Mouse (Mus musculus) liver, embryonic 14.5 days (tissue): ENCODE data around the gene Hoxd4. TPM values are rescaled to one million over a fixed set of nuclear protein-coding genes. Genes with fewer than 3 reads are reported as not detected.

Experiments
- ATAC-seq: fragments of 200-750 bp; cut with Nextera tagmentation; 2 replicates; pipeline ENCODE4 v1.8.0; 2017; ENCODE audit warnings: moderate number of reproducible peaks, mild to moderate bottlenecking, moderate library complexity; ENCODE audit not compliant: insufficient read depth
- DNase-seq, 3 experiments: peaks; one replicate each; pipeline ENCODE4 v3.0.0-alpha.2; 2012 to 2013; ENCODE audit warnings: low read depth in 3 of 3, low spot score in 3 of 3
- H3K27ac ChIP-seq: fragments of 300-500 bp; sonication (generic); 2 replicates; pipeline ENCODE4 v1.5.1; 2014; ENCODE audit warnings: moderate library complexity, mild to moderate bottlenecking, control low read depth, inconsistent platforms
- H3K27me3 ChIP-seq: fragments of 300-500 bp; sonication (generic); 2 replicates; pipeline ENCODE4 v1.6.1; 2014; ENCODE audit warnings: mild to moderate bottlenecking, low read length, moderate library complexity; ENCODE audit not compliant: control insufficient read depth, insufficient read depth
- H3K36me3 ChIP-seq: fragments of 300-500 bp; sonication (generic); replicated peaks from 2 replicates; pipeline ENCODE4 v1.6.1; 2014; ENCODE audit warnings: low read depth; ENCODE audit not compliant: control insufficient read depth, insufficient read depth
- H3K4me1 ChIP-seq, 2 experiments: fragments of 200-500 bp in 1 of 2; fragments of 300-500 bp in 1 of 2; sonication (generic) in 1 of 2; replicated peaks; 2 replicates each; pipeline ENCODE4 v1.6.1; 2012 to 2014; ENCODE audit warnings: antibody characterized with exemption in 1 of 2, inconsistent platforms in 1 of 2, low read length in 1 of 2; ENCODE audit not compliant: control insufficient read depth in 2 of 2, insufficient read depth in 2 of 2
- H3K4me2 ChIP-seq: fragments of 300-500 bp; sonication (generic); 2 replicates; pipeline ENCODE4 v1.6.1; 2014; ENCODE audit warnings: low read depth, mild to moderate bottlenecking, control low read depth, moderate library complexity
- H3K4me3 ChIP-seq, 2 experiments: fragments of 200-500 bp in 1 of 2; fragments of 300-500 bp in 1 of 2; sonication (generic) in 1 of 2; 2 replicates each; pipeline ENCODE4 v1.5.1; 2012 to 2014; ENCODE audit warnings: low read depth in 2 of 2, low read length in 2 of 2, mild to moderate bottlenecking in 2 of 2, control low read depth in 1 of 2, inconsistent platforms in 1 of 2, moderate library complexity in 1 of 2; ENCODE audit not compliant: insufficient read depth in 1 of 2
- H3K9ac ChIP-seq: fragments of 300-500 bp; sonication (generic); replicated peaks from 2 replicates; pipeline ENCODE4 v1.6.1; 2014; ENCODE audit warnings: mild to moderate bottlenecking, control low read depth, moderate library complexity
- H3K9me3 ChIP-seq: fragments of 300-500 bp; sonication (generic); 2 replicates; pipeline ENCODE4 v1.6.1; 2016; ENCODE audit warnings: low read length, mixed read lengths; ENCODE audit not compliant: control insufficient read depth
- CTCF ChIP-seq: IDR thresholded peaks from 2 replicates; pipeline ENCODE4 v1.5.1; 2016; ENCODE audit warnings: antibody characterized with exemption, low read depth, control low read depth
- EP300 ChIP-seq: IDR thresholded peaks from 2 replicates; pipeline ENCODE4 v1.6.1; 2016; ENCODE audit warnings: antibody characterized with exemption, low read depth
- WGBS: fragments of 180-500 bp; shearing (Covaris S2); extraction: QIAGEN DNeasy Blood & Tissue Kit; methylation state at CpG from one replicate; pipeline ENCODE4 v1.1.7; 2014; ENCODE audit not compliant: insufficient replicate concordance; 5-methylcytosine and 5-hydroxymethylcytosine counted together
- polyA plus RNA-seq, 2 experiments: library from polyadenylated mRNA; depleted of rRNA in 1 of 2; stranded (reverse) in 1 of 2; unstranded in 1 of 2; fragments of >200 nt; fragmentation: Nextera tagmentation in 1 of 2; extraction: Ambion mirVana in 1 of 2; gene quantifications; 2 replicates each; pipeline versions ENCODE4 v1.2.1 to v1.2.3; 2012 to 2014

The Hoxd4 gene
- polyA plus RNA-seq, 2 experiments = 0.04 TPM; not detected in 1

DNA sequence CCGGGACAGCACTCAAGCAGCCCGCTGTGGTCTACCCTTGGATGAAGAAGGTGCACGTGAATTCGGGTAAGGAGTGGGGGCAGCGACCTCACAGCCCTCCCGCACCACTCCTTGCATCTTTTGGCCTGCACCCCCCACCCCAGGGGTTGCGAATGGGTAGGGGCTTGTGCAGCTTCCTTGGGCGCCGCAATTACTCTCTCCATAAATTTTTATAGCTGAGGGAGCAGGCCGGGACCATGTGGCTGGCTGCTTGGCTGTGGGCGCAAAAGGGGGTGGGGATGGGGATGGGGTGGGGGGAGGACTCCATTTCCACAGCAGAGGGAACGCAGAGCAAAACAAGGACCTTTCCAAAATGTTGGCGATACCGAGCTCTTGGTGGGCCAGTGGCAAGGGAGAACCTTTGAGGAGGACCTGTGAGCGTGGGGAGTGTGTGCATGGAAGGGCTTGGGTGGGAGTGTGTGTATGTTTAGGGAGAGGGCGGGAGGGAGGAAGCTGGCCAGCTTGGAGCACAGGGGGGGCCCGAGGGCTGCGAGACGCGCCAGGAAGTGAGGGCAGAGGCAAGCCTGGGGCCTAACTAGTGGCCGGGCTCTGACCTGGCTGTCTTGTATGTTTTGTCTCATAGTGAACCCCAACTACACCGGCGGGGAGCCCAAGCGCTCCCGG, 16.0 kb downstream of the Hoxd4 start:
- H3K4me1 ChIP-seq = no peaks in the 10 kb centered on the region
- H3K27me3 ChIP-seq = peaks cover 94% of the 10 kb centered on the region
- H3K4me3 ChIP-seq = no peak overlapping the region
- TF ChIP-seq CTCF (no peak), EP300 (no peak)
- H3K36me3 ChIP-seq = no peaks in the 10 kb centered on the region
- no peak for DNase-seq
- no peak overlapping the region for H3K4me2 ChIP-seq
- H3K27ac ChIP-seq = no peak overlapping the region
- H3K9ac ChIP-seq = no peak overlapping the region
- ATAC-seq = no peak
- WGBS = 10% methylated on average over 25 of the region's 25 CpGs
- H3K9me3 ChIP-seq = no peaks in the 10 kb centered on the region

DNA sequence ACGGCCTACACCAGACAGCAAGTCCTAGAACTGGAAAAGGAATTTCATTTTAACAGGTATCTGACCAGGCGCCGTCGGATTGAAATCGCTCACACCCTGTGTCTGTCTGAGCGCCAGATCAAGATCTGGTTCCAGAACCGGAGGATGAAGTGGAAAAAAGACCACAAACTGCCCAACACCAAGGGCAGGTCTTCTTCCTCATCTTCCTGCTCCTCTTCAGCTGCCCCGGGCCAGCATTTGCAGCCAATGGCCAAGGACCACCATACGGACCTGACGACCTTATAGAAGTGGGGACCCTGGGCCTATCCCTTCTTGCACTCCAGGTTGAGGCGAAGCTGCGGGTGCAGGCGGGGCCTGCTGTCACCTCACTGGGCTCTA, 16.6 kb downstream of the Hoxd4 start:
- H3K9ac ChIP-seq = no peak overlapping the region
- DNase-seq (no peak), ATAC-seq (no peak)
- no peaks in the 10 kb centered on the region for H3K36me3 ChIP-seq
- H3K27ac ChIP-seq = no peak overlapping the region
- H3K4me3 ChIP-seq = no peak overlapping the region
- TF ChIP-seq CTCF (no peak), EP300 (no peak)
- H3K9me3 ChIP-seq = no peaks in the 10 kb centered on the region
- WGBS = 32% methylated on average over 13 of the region's 13 CpGs
- H3K4me1 ChIP-seq = no peaks in the 10 kb centered on the region
- H3K27me3 ChIP-seq = peaks cover 94% of the 10 kb centered on the region
- no peak overlapping the region for H3K4me2 ChIP-seq

DNA sequence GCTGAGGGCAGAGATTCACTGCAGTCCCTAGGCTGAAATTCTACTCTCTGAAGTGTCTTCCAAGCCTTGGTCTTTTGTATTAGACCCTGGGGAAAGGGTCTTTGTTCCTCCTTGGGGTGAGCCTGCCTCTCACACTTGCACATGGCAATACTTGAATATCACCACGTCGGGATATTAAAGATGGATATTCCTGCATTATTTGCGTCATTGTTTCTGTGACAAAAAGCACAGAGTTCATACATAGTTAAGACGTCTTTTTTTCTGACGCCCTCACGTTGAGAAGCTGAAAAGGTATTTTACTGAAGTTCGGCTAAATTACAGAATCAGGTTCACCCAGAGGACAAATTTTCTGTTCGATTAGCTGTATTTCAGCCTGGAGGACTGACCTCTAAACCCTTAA, 18.6 kb downstream of the Hoxd4 start:
- Histone ChIP-seq H3K9ac (no peak overlapping the region), H3K27me3 (peaks cover 99% of the 10 kb centered on the region), H3K4me2 (no peak overlapping the region), H3K4me1 (no peaks in the 10 kb centered on the region), H3K4me3 (no peak overlapping the region), H3K9me3 (no peaks in the 10 kb centered on the region), H3K36me3 (no peaks in the 10 kb centered on the region), H3K27ac (no peak overlapping the region)
- ATAC-seq = no peak
- TF ChIP-seq EP300 = no peak
- no peak for TF ChIP-seq CTCF
- 22% methylated on average over 8 of the region's 8 CpGs for WGBS
- no peak for DNase-seq

DNA sequence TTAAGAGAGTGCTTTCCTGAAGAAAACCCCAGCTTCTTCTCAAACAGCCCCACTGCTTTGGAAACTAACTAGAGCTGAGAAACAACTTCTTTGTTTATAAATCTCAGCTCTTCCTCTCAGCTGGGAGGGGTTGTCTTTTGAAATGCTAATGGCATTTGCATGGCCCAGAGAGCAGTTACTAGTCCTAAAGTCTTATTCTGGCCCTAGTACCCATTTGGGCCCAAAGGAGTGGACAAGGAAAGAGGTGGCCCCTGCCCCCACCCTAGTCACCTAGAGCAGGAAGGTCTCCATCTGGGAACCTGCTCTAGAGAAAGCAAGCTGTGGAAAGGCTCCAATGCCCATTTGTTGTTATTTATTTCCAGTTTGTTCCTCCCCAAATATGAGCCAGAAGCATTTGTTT, 19.3 kb downstream of the Hoxd4 start:
- Histone ChIP-seq H3K36me3 (no peaks in the 10 kb centered on the region), H3K9ac (no peak overlapping the region), H3K4me3 (no peak overlapping the region), H3K4me1 (no peaks in the 10 kb centered on the region), H3K27me3 (peaks cover 99% of the 10 kb centered on the region), H3K27ac (no peak overlapping the region), H3K9me3 (no peaks in the 10 kb centered on the region), H3K4me2 (no peak overlapping the region)
- DNase-seq = no peak
- ATAC-seq = no peak
- TF ChIP-seq CTCF (no peak), EP300 (no peak)

DNA sequence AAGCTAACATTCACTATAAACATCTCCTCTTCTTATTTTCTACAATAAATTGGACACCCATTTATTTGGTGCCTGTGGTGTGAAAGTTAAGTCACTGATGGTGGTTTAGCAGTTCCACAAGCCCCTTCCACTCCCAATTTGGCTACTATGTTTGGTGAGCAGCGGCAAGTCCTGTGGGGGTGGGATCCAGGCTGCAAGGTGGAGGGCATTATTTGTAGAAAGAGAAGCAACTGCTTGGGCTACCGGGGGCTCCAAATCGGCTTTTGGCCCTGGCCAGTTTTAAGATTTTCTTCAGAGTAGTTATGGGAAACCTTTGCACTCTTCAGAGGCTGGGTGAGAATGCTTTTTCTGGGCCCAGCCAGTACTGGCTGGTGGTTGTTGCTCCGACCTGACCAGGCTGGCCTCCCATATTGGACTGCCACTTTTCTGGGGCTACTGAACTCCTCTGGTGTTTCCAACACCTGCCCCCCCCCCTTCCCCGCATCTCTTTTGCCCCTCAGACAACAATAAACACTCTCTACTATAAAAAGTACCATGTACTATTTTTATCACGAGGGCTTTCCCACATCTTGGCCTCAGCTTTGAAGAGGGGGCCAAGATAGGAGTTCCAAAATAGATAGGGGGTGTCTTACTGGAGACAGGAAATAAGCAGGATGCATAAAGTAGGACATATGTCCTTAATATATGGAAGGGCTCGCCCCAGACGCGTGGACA, 20.2 kb downstream of the Hoxd4 start:
- H3K36me3 ChIP-seq = no peaks in the 10 kb centered on the region
- ATAC-seq (no peak), DNase-seq (no peak)
- H3K4me2 ChIP-seq = no peak overlapping the region
- H3K4me1 ChIP-seq = no peaks in the 10 kb centered on the region
- H3K9me3 ChIP-seq = no peaks in the 10 kb centered on the region
- H3K27me3 ChIP-seq = peaks cover 99% of the 10 kb centered on the region
- no peak overlapping the region for H3K4me3 ChIP-seq
- no peak overlapping the region for H3K27ac ChIP-seq
- 18% methylated on average over 9 of the region's 9 CpGs for WGBS
- TF ChIP-seq EP300 (no peak), CTCF (no peak)
- no peak overlapping the region for H3K9ac ChIP-seq
